ENCODE assay signal across 22 mouse cellular contexts in genomic region chr6:65024668-65025067, GRCm38 (mm10).
"Had no signal": no experiment of that assay in that cellular context is flagged by ENCODE, and none has a peak within 500 bp of the region (broad histone marks: within the 10 kb centered on the region; RNA-seq: fewer than 3 reads in every experiment).

No protein-coding gene starts in this region.

- H3K9me3 ChIP-seq: kidney, embryonic 15.5 days; limb, embryonic 10.5 days; limb, embryonic 13.5 days; liver, embryonic 12.5 days; liver, embryonic 15.5 days; lung, embryonic 15.5 days; megakaryocyte, embryonic 14.5 days; midbrain, embryonic 10.5 days; midbrain, embryonic 13.5 days; neural tube, embryonic 13.5 days had no signal

- H3K27ac ChIP-seq: kidney, embryonic 15.5 days; layer of hippocampus, adult 2 months; limb, embryonic 10.5 days; limb, embryonic 13.5 days; liver, embryonic 12.5 days; liver, embryonic 15.5 days; lung, embryonic 15.5 days; midbrain, embryonic 10.5 days; midbrain, embryonic 13.5 days; neural tube, embryonic 13.5 days had no signal

- DNase-seq: layer of hippocampus, adult 9-11 months; liver; lung, adult 18-20 months; lung, postnatal 10 days; lung, postnatal 36 days; retina, postnatal 1 day; right cerebral cortex, postnatal 25 days; spleen, adult 18-20 months; thymus, adult 18-20 months; thymus, postnatal 36 days had no signal

- H3K36me3 ChIP-seq: kidney, embryonic 15.5 days; limb, embryonic 10.5 days; limb, embryonic 13.5 days; liver, embryonic 12.5 days; liver, embryonic 15.5 days; lung, embryonic 15.5 days; midbrain, embryonic 10.5 days; midbrain, embryonic 13.5 days; neural tube, embryonic 13.5 days had no signal

- H3K9ac ChIP-seq: kidney, embryonic 15.5 days; limb, embryonic 13.5 days; liver, embryonic 12.5 days; liver, embryonic 15.5 days; lung, embryonic 15.5 days; midbrain, embryonic 13.5 days; neural tube, embryonic 13.5 days had no signal

- H3K4me3 ChIP-seq: kidney, embryonic 15.5 days; layer of hippocampus, adult 2 months; limb, embryonic 10.5 days; limb, embryonic 13.5 days; liver, embryonic 12.5 days; liver, embryonic 15.5 days; lung, embryonic 15.5 days; megakaryocyte, embryonic 14.5 days; midbrain, embryonic 10.5 days; midbrain, embryonic 13.5 days; myocyte; neural tube, embryonic 13.5 days had no signal

- H3K4me1 ChIP-seq: kidney, embryonic 15.5 days; limb, embryonic 10.5 days; limb, embryonic 13.5 days; liver, embryonic 12.5 days; liver, embryonic 15.5 days; lung, embryonic 15.5 days; megakaryocyte, embryonic 14.5 days; midbrain, embryonic 10.5 days; midbrain, embryonic 13.5 days; neural tube, embryonic 13.5 days had no signal
